Mouse (Mus musculus) heart, embryonic 16.5 days (tissue): ENCODE data around the gene Zfp37. TPM values are rescaled to one million over a fixed set of nuclear protein-coding genes. Genes with fewer than 3 reads are reported as not detected.

Experiments
- ATAC-seq: fragments of 200-750 bp; cut with Nextera tagmentation; replicated peaks from 2 replicates; pipeline ENCODE4 v1.8.0; 2017; ENCODE audit warnings: moderate number of reproducible peaks; ENCODE audit not compliant: insufficient read depth, low FRiP score; ENCODE audit errors: extremely low read depth
- H3K27ac ChIP-seq: fragments of 300-500 bp; sonication (generic); 2 replicates; pipeline ENCODE4 v1.5.1; 2014; ENCODE audit warnings: mild to moderate bottlenecking, low read length, control low read depth, moderate library complexity
- H3K27me3 ChIP-seq: fragments of 300-500 bp; sonication (generic); 2 replicates; pipeline ENCODE4 v1.6.1; 2014; ENCODE audit warnings: low read length, mixed read lengths; ENCODE audit not compliant: control insufficient read depth, insufficient read depth
- H3K36me3 ChIP-seq: fragments of 300-500 bp; sonication (generic); 2 replicates; pipeline ENCODE4 v1.6.1; 2014; ENCODE audit not compliant: control insufficient read depth, insufficient read depth
- H3K4me1 ChIP-seq: fragments of 300-500 bp; sonication (generic); 2 replicates; pipeline ENCODE4 v1.6.1; 2014; ENCODE audit warnings: low read length, mixed read lengths; ENCODE audit not compliant: control insufficient read depth, insufficient read depth
- H3K4me2 ChIP-seq: fragments of 300-500 bp; sonication (generic); 2 replicates; pipeline ENCODE4 v1.6.1; 2014; ENCODE audit warnings: low read depth, mild to moderate bottlenecking, control low read depth, low read length
- H3K4me3 ChIP-seq: fragments of 300-500 bp; sonication (generic); 2 replicates; pipeline ENCODE4 v1.5.1; 2014; ENCODE audit warnings: mild to moderate bottlenecking, control low read depth, low read length
- H3K9ac ChIP-seq: fragments of 300-500 bp; sonication (generic); 2 replicates; pipeline ENCODE4 v1.6.1; 2014; ENCODE audit warnings: low read length, control low read depth
- H3K9me3 ChIP-seq: fragments of 300-500 bp; sonication (generic); replicated peaks from 2 replicates; pipeline ENCODE4 v1.6.1; 2016; ENCODE audit warnings: low read length; ENCODE audit not compliant: control insufficient read depth
- WGBS: fragments of 180-500 bp; shearing (Covaris S2); extraction: QIAGEN DNeasy Blood & Tissue Kit; methylation state at CpG from one replicate; pipeline ENCODE4 v1.1.7; 2014; 5-methylcytosine and 5-hydroxymethylcytosine counted together
- polyA plus RNA-seq: library from polyadenylated mRNA; unstranded; fragments of >200 nt; fragmentation: Nextera tagmentation; extraction: Ambion mirVana; gene quantifications from 2 replicates; pipeline ENCODE4 v1.2.1, GENCODE M21; 2015

Gene Zfp37
- polyA plus RNA-seq, 1 experiment from 2014 or later: 5.7 TPM

- Histone ChIP-seq H3K4me2 (no peak overlapping the region), H3K4me1 (no peaks in the 10 kb centered on the region), H3K36me3 (no peaks in the 10 kb centered on the region), H3K4me3 (no peak overlapping the region), H3K27ac (no peak overlapping the region), H3K9ac (no peak overlapping the region), H3K27me3 (no peaks in the 10 kb centered on the region), H3K9me3 (no peaks in the 10 kb centered on the region)
- no peak for ATAC-seq
- 60% methylated on average over 10 of the region's 10 CpGs for WGBS
Measured at GRCm38 (mm10) chr4:62265154-62265836, 34.4 kb upstream of the Zfp37 start.

- Histone ChIP-seq H3K9me3 (no peaks in the 10 kb centered on the region), H3K27ac (no peak overlapping the region), H3K4me2 (no peak overlapping the region), H3K4me1 (no peaks in the 10 kb centered on the region), H3K27me3 (no peaks in the 10 kb centered on the region), H3K36me3 (no peaks in the 10 kb centered on the region), H3K4me3 (no peak overlapping the region), H3K9ac (no peak overlapping the region)
- WGBS: 35% methylated on average over 7 of the region's 7 CpGs
- ATAC-seq: no peak
Measured at GRCm38 (mm10) chr4:62263133-62263844, 32.4 kb upstream of the Zfp37 start.

GRCm38 (mm10) chr4:62262276-62262675 lies 31.4 kb upstream of the Zfp37 start, which contains the start of gene Slc31a2:
TSS of gene Slc31a2 (plus strand) at chr4:62262562.
- Histone ChIP-seq H3K4me1 (no peaks in the 10 kb centered on the region), H3K27me3 (no peaks in the 10 kb centered on the region), H3K36me3 (no peaks in the 10 kb centered on the region), H3K9me3 (no peaks in the 10 kb centered on the region), H3K4me2 (no peak within 1 kb of the TSS), H3K9ac (no peak within 1 kb of the TSS), H3K27ac (no peak within 1 kb of the TSS), H3K4me3 (no peak within 1 kb of the TSS)
- no peak for ATAC-seq
- 31% methylated on average over 2 of the region's 2 CpGs for WGBS

- no peak for ATAC-seq
- H3K36me3 ChIP-seq: no peaks in the 10 kb centered on the region
- 23% methylated on average over 8 of the region's 8 CpGs for WGBS
- no peaks in the 10 kb centered on the region for H3K4me1 ChIP-seq
- no peak overlapping the region for H3K4me3 ChIP-seq
- no peaks in the 10 kb centered on the region for H3K27me3 ChIP-seq
- no peak overlapping the region for H3K27ac ChIP-seq
- no peaks in the 10 kb centered on the region for H3K9me3 ChIP-seq
- no peak overlapping the region for H3K9ac ChIP-seq
- no peak overlapping the region for H3K4me2 ChIP-seq
Measured at GRCm38 (mm10) chr4:62256931-62257330, 26.1 kb upstream of the Zfp37 start.

GRCm38 (mm10) chr4:62254551-62254950 lies 23.7 kb upstream of the Zfp37 start:
- Histone ChIP-seq H3K9ac (no peak overlapping the region), H3K27me3 (no peaks in the 10 kb centered on the region), H3K36me3 (no peaks in the 10 kb centered on the region), H3K4me2 (no peak overlapping the region), H3K9me3 (no peaks in the 10 kb centered on the region), H3K27ac (no peak overlapping the region), H3K4me1 (no peaks in the 10 kb centered on the region), H3K4me3 (no peak overlapping the region)
- 63% methylated on average over 8 of the region's 8 CpGs for WGBS
- ATAC-seq: no peak

GRCm38 (mm10) chr4:62251776-62252175 lies 20.9 kb upstream of the Zfp37 start:
- no peak overlapping the region for H3K27ac ChIP-seq
- no peak overlapping the region for H3K4me2 ChIP-seq
- H3K27me3 ChIP-seq: no peaks in the 10 kb centered on the region
- H3K9ac ChIP-seq: no peak overlapping the region
- ATAC-seq: no peak
- WGBS: 77% methylated on average over 4 of the region's 4 CpGs
- no peaks in the 10 kb centered on the region for H3K36me3 ChIP-seq
- no peaks in the 10 kb centered on the region for H3K9me3 ChIP-seq
- no peaks in the 10 kb centered on the region for H3K4me1 ChIP-seq
- no peak overlapping the region for H3K4me3 ChIP-seq

- no peak overlapping the region for H3K4me3 ChIP-seq
- no peak overlapping the region for H3K9ac ChIP-seq
- ATAC-seq: no peak
- H3K36me3 ChIP-seq: no peaks in the 10 kb centered on the region
- H3K9me3 ChIP-seq: no peaks in the 10 kb centered on the region
- H3K27ac ChIP-seq: no peak overlapping the region
- no peaks in the 10 kb centered on the region for H3K27me3 ChIP-seq
- WGBS: 36% methylated on average over 3 of the region's 3 CpGs
- H3K4me1 ChIP-seq: no peaks in the 10 kb centered on the region
- no peak overlapping the region for H3K4me2 ChIP-seq
Measured at GRCm38 (mm10) chr4:62250896-62251544, 20.2 kb upstream of the Zfp37 start.

GRCm38 (mm10) chr4:62248328-62248727 lies 17.5 kb upstream of the Zfp37 start:
- no peak overlapping the region for H3K4me2 ChIP-seq
- WGBS: 19% methylated on average over 4 of the region's 4 CpGs
- ATAC-seq: no peak
- H3K4me3 ChIP-seq: no peak overlapping the region
- H3K4me1 ChIP-seq: no peaks in the 10 kb centered on the region
- H3K27ac ChIP-seq: no peak overlapping the region
- H3K9ac ChIP-seq: no peak overlapping the region
- no peaks in the 10 kb centered on the region for H3K27me3 ChIP-seq
- no peaks in the 10 kb centered on the region for H3K9me3 ChIP-seq
- no peaks in the 10 kb centered on the region for H3K36me3 ChIP-seq

- ATAC-seq: no peak
- H3K9me3 ChIP-seq: no peaks in the 10 kb centered on the region
- WGBS: 66% methylated on average over 6 of the region's 6 CpGs
- H3K36me3 ChIP-seq: no peaks in the 10 kb centered on the region
- no peak overlapping the region for H3K4me3 ChIP-seq
- no peak overlapping the region for H3K9ac ChIP-seq
- no peak overlapping the region for H3K27ac ChIP-seq
- H3K27me3 ChIP-seq: no peaks in the 10 kb centered on the region
- H3K4me1 ChIP-seq: no peaks in the 10 kb centered on the region
- no peak overlapping the region for H3K4me2 ChIP-seq
Measured at GRCm38 (mm10) chr4:62240586-62240985, 9.7 kb upstream of the Zfp37 start.
